Mouse (Mus musculus) forebrain, embryonic 13.5 days (tissue): ENCODE results near the gene Hspg2. TPM values are rescaled to one million over a fixed set of nuclear protein-coding genes. Genes with fewer than 3 reads are reported as not detected.

ENCODE experiments used
- ATAC-seq: fragments of 200-750 bp; cut with Nextera tagmentation; 2 replicates; pipeline ENCODE4 v1.8.0; 2017
- H3K27ac ChIP-seq: fragments of 300-500 bp; sonication (generic); 2 replicates; pipeline ENCODE4 v1.5.1; 2015; ENCODE audit warnings: inconsistent platforms, mild to moderate bottlenecking, moderate library complexity
- H3K27me3 ChIP-seq: fragments of 300-500 bp; sonication (generic); 2 replicates; pipeline ENCODE4 v1.6.1; 2015; ENCODE audit warnings: mild to moderate bottlenecking, inconsistent platforms
- H3K36me3 ChIP-seq: fragments of 300-500 bp; sonication (generic); 2 replicates; pipeline ENCODE4 v1.6.1; 2015; ENCODE audit warnings: mild to moderate bottlenecking, inconsistent platforms; ENCODE audit not compliant: poor library complexity, severe bottlenecking
- H3K4me1 ChIP-seq: fragments of 300-500 bp; sonication (generic); 2 replicates; pipeline ENCODE4 v1.6.1; 2015; ENCODE audit warnings: inconsistent platforms
- H3K4me2 ChIP-seq: fragments of 300-500 bp; sonication (generic); 2 replicates; pipeline ENCODE4 v1.6.1; 2015; ENCODE audit warnings: inconsistent platforms, mild to moderate bottlenecking, moderate library complexity
- H3K4me3 ChIP-seq: fragments of 300-500 bp; sonication (generic); 2 replicates; pipeline ENCODE4 v1.5.1; 2015; ENCODE audit warnings: mild to moderate bottlenecking, inconsistent platforms
- H3K9ac ChIP-seq: fragments of 300-500 bp; sonication (generic); 2 replicates; pipeline ENCODE4 v1.6.1; 2015; ENCODE audit warnings: mild to moderate bottlenecking, inconsistent platforms
- H3K9me3 ChIP-seq: fragments of 300-500 bp; sonication (generic); replicated peaks from 2 replicates; pipeline ENCODE4 v1.6.1; 2016; ENCODE audit warnings: inconsistent platforms
- WGBS: fragments of 180-500 bp; shearing (Covaris S2); methylation state at CpG from one replicate; pipeline ENCODE4 v1.1.7; 2015; 5-methylcytosine and 5-hydroxymethylcytosine counted together
- polyA plus RNA-seq: library from polyadenylated mRNA; unstranded; fragments of >200 nt; fragmentation: Nextera tagmentation; extraction: Ambion mirVana; gene quantifications from 2 replicates; pipeline ENCODE4 v1.2.1, GENCODE M21; 2015

The Hspg2 gene
- polyA plus RNA-seq, 1 experiment from 2014 or later = 4.8 TPM

DNA sequence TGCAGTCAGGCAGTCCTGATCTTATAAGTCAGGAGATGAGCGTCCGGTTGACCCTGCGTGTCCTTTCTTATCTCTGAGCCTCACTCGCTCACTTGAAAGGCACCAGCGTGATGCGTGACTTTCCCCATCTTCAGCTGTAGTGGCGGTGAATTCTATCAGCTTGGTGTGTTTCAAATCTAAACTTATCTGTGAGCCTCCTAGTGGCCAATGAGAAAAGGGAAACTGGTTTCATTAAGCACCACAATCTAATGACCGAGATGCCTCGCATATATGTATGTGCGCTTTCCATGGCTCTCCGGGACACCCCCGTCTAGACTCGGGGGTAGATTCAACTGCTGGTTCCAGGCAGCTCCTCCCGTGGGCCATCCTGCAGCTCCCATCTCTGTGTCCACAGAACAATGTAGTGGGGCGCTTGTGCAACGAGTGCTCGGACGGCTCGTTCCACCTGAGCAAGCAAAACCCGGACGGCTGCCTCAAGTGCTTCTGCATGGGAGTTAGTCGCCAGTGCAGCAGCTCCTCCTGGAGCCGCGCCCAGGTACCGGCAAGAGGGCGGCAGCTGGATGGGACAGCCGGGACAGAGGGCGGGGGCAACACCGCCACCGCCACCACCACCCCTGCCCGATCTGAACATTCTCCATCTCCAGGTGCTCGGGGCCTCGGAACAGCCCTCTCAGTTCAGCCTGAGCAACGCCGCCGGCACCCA is 49.6 kb downstream of the Hspg2 start:
- no peaks in the 10 kb centered on the region for H3K4me1 ChIP-seq
- H3K27me3 ChIP-seq = no peaks in the 10 kb centered on the region
- H3K9ac ChIP-seq = no peak overlapping the region
- H3K4me3 ChIP-seq = no peak overlapping the region
- H3K36me3 ChIP-seq = peaks cover 32% of the 10 kb centered on the region
- WGBS = 90% methylated on average over 36 of the region's 36 CpGs
- H3K4me2 ChIP-seq = no peak overlapping the region
- no peaks in the 10 kb centered on the region for H3K9me3 ChIP-seq
- H3K27ac ChIP-seq = no peak overlapping the region
- no peak for ATAC-seq

DNA sequence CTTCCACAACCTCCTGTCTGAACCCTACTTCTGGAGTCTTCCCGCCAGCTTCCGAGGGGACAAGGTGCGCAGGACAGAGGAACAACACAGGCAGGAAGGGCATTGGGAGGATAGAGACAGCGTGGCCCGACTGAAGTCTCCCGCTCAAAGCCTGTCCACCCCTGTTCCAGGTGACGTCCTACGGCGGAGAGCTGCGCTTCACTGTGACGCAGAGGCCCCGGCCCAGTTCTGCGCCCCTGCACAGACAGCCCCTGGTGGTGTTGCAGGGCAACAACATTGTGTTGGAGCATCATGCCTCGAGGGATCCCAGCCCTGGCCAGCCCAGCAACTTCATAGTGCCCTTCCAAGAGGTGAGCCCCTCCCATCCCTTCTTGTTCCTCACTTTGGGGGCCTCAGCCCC is 50.2 kb downstream of the Hspg2 start:
- H3K9ac ChIP-seq = no peak overlapping the region
- no peak overlapping the region for H3K27ac ChIP-seq
- no peaks in the 10 kb centered on the region for H3K4me1 ChIP-seq
- no peak overlapping the region for H3K4me2 ChIP-seq
- no peak overlapping the region for H3K4me3 ChIP-seq
- H3K36me3 ChIP-seq = peaks cover 39% of the 10 kb centered on the region
- H3K9me3 ChIP-seq = no peaks in the 10 kb centered on the region
- 91% methylated on average over 14 of the region's 14 CpGs for WGBS
- ATAC-seq = no peak
- H3K27me3 ChIP-seq = no peaks in the 10 kb centered on the region

DNA sequence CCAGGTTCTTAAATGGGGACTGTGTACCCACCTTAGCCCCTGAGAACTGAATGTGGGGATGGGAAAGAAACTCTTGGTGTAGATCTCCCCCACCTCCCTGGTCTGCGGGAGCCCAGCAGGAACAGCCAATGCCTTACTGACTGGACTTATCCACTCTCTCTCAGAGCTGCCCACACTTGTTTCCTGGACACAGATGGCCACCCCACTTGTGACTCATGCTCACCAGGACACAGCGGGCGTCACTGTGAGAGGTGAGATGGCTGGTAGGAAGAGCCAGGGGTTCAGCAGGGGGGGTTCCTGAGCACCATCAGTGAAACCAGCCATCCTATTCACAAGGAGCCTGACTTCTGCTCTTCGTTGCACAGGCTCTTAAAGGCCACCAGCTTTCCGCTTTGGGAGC is 51.8 kb downstream of the Hspg2 start:
- Histone ChIP-seq H3K27me3 (no peaks in the 10 kb centered on the region), H3K4me1 (no peaks in the 10 kb centered on the region), H3K36me3 (peaks cover 42% of the 10 kb centered on the region), H3K27ac (no peak overlapping the region), H3K9ac (no peak overlapping the region), H3K4me3 (no peak overlapping the region), H3K4me2 (no peak overlapping the region), H3K9me3 (no peaks in the 10 kb centered on the region)
- no peak for ATAC-seq
- WGBS = 85% methylated on average over 5 of the region's 5 CpGs

DNA sequence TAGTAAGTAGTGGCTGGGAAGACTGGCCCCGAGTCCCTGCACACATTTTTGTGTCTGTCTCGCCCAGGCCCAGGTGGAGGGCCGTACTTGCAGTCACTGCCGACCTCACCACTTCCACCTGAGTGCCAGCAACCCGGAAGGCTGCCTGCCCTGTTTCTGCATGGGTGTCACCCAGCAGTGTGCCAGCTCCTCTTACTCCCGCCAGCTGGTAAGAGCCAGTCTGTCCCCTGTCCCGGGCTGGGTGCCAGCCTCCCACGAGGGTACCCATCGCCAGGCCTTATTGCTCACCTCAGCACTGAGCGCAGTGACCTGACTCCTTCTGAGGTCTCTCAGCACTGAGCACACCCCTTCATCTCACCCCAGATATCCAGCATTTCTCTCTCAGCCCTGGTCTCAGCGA is 53.4 kb downstream of the Hspg2 start:
- Histone ChIP-seq H3K27ac (no peak overlapping the region), H3K9ac (no peak overlapping the region), H3K4me3 (no peak overlapping the region), H3K36me3 (peaks cover 43% of the 10 kb centered on the region), H3K4me2 (no peak overlapping the region), H3K27me3 (no peaks in the 10 kb centered on the region), H3K4me1 (no peaks in the 10 kb centered on the region), H3K9me3 (no peaks in the 10 kb centered on the region)
- WGBS = 91% methylated on average over 11 of the region's 11 CpGs
- no peak for ATAC-seq

DNA sequence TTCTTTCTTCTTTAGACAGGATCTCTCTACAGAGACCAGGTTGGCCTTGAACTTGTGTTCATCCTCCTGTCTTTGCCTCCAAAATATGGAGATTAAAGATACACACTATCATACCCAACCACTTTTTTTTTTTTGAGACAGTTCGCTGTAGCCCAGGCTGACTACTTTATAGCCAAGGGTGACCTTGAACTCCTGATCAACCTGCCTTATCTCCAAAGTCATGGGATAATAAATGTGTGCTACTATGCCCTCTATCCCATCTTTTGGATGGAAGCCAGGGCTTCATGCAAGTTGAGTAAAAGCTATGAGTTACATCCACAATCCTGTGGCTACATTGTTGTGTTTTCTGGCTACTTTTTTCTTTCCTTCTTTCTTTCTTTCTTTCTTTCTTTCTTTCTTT is 56.9 kb downstream of the Hspg2 start:
- no peaks in the 10 kb centered on the region for H3K9me3 ChIP-seq
- H3K9ac ChIP-seq = no peak overlapping the region
- 89% methylated on average over 1 of the region's 1 CpGs for WGBS
- H3K4me2 ChIP-seq = no peak overlapping the region
- no peak overlapping the region for H3K4me3 ChIP-seq
- H3K27me3 ChIP-seq = no peaks in the 10 kb centered on the region
- peaks cover 33% of the 10 kb centered on the region for H3K36me3 ChIP-seq
- H3K27ac ChIP-seq = no peak overlapping the region
- ATAC-seq = no peak
- H3K4me1 ChIP-seq = peaks cover 6% of the 10 kb centered on the region; the same call in 1 of the 2 replicates

DNA sequence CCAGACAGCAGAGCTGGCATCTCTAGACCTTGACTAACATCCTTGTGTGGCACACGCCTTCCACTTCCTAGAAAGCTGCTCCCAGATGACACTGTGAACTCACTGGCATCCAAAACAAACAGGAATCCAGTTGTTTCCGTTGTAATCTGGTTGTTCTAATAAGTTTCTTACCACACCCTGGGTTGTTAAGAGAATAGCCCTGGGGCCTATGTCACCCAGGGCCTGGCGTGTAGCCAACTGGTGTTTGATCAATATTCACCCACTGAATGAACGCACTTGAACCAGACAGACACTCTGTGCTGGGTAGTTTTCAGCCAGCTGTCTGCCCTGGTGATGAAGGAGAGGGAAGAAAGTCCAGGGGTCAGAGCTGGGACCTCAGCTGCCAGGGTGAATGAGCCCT is 58.8 kb downstream of the Hspg2 start:
- Histone ChIP-seq H3K27ac (no peak overlapping the region), H3K36me3 (peaks cover 31% of the 10 kb centered on the region), H3K9me3 (no peaks in the 10 kb centered on the region), H3K9ac (no peak overlapping the region), H3K4me2 (no peak overlapping the region), H3K4me3 (no peak overlapping the region), H3K27me3 (no peaks in the 10 kb centered on the region), H3K4me1 (peaks cover 6% of the 10 kb centered on the region; the same call in 1 of the 2 replicates)
- WGBS = 59% methylated on average over 4 of the region's 4 CpGs
- no peak for ATAC-seq

DNA sequence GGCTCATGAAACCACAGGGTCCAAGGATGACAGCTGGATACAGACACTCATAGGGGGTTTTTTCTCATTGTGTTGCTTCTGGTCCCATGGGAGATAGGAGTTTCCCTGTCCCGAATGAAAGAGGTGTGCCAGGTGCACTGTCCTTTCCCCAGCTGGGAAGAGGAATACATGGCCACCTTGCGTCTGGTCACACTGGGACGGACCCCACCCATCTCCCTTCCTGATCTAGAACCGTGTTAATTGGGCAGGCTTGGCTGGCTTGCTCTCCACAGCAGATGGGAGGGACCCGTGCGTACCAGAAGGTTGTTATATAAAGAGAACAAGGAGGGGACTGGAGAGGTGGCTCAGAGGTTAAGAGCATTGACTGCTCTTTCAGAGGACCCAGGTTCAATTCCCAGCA is 59.3 kb downstream of the Hspg2 start:
- WGBS = 86% methylated on average over 6 of the region's 6 CpGs
- Histone ChIP-seq H3K27ac (no peak overlapping the region), H3K4me1 (peaks cover 6% of the 10 kb centered on the region; the same call in 1 of the 2 replicates)

DNA sequence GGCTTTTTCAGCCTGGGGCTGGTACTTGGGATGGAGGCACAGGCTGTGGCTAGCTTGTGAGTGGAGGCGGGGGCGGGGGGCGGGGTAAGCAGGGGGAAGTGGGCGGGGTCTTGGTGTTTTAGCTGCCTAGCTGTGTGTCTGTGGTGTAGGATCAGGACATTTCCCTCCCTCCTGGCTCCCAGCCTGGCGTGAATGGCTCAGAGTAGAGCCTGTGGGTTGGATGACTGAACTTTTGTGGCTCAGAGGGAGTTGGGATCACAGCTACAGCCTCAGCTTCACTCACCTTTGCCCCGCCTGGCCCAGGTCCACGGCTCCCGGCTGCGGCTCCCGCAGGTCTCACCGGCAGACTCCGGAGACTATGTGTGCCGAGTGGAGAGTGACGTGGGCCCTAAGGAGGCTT is 71.8 kb downstream of the Hspg2 start:
- H3K9me3 ChIP-seq = no peaks in the 10 kb centered on the region
- H3K27me3 ChIP-seq = no peaks in the 10 kb centered on the region
- H3K36me3 ChIP-seq = peaks cover 34% of the 10 kb centered on the region; the same call in 1 of the 2 replicates
- H3K4me2 ChIP-seq = no peak overlapping the region
- 64% methylated on average over 14 of the region's 14 CpGs for whole genome bisulfite sequencing
- H3K4me1 ChIP-seq = no peaks in the 10 kb centered on the region
- no peak overlapping the region for H3K4me3 ChIP-seq
- no peak overlapping the region for H3K9ac ChIP-seq
- H3K27ac ChIP-seq = no peak overlapping the region
- no peak for ATAC-seq

More for the DNA sequence above, 59.3 kb downstream of the Hspg2 start:
- ATAC-seq = no peak
- no peak overlapping the region for H3K4me2 ChIP-seq
- no peak overlapping the region for H3K9ac ChIP-seq
- peaks cover 26% of the 10 kb centered on the region for H3K36me3 ChIP-seq
- no peak overlapping the region for H3K4me3 ChIP-seq
- H3K27me3 ChIP-seq = no peaks in the 10 kb centered on the region
- no peaks in the 10 kb centered on the region for H3K9me3 ChIP-seq

DNA sequence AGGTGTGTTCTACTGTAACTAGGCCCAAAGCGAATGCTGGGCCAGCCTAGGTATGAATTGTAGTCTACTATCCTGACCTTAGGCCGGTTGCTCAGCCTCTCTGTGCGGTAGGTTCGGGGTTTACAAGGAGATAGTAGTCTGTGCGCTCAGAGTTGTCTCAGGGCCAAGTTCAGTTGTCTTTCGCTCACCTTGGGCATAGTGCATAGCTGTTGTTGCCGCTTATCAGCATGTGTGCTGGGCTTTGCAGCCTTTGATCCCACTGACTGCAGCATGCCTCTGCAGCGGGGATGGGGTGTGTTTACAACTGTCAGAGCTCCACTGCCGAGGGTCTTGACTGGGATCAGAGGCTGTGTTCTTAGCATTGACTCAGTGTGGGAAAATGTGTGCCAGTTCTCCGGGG is 74.4 kb downstream of the Hspg2 start:
- H3K36me3 ChIP-seq = peaks cover 40% of the 10 kb centered on the region; the same call in 1 of the 2 replicates
- no peak for ATAC-seq
- H3K9me3 ChIP-seq = no peaks in the 10 kb centered on the region
- no peak overlapping the region for H3K4me2 ChIP-seq
- no peak overlapping the region for H3K27ac ChIP-seq
- H3K4me1 ChIP-seq = no peaks in the 10 kb centered on the region
- 95% methylated on average over 10 of the region's 10 CpGs for WGBS
- H3K4me3 ChIP-seq = no peak overlapping the region
- H3K9ac ChIP-seq = no peak overlapping the region
- no peaks in the 10 kb centered on the region for H3K27me3 ChIP-seq

DNA sequence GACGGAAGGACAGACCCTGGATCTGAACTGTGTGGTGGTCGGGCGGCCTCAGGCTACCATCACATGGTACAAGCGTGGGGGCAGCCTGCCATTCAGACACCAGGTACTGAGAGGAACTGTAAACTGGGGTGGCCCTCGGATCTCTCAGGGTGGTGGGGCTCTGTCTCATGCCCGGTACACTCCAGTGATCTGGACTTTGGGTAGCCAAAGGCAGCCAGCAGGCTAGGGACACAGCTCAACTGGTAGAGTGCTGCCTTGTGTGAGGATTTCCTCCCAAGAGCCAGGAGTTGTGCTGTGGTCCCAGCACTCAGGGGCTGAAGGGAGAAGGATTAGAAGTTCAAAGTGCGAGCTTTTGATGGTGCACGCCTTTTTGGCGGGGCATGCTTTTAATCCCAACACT is 77.0 kb downstream of the Hspg2 start:
- peaks cover 39% of the 10 kb centered on the region; the same call in 1 of the 2 replicates for H3K36me3 ChIP-seq
- H3K4me2 ChIP-seq = no peak overlapping the region
- no peak overlapping the region for H3K9ac ChIP-seq
- no peak overlapping the region for H3K4me3 ChIP-seq
- H3K4me1 ChIP-seq = no peaks in the 10 kb centered on the region
- no peaks in the 10 kb centered on the region for H3K9me3 ChIP-seq
- no peak for ATAC-seq
- no peak overlapping the region for H3K27ac ChIP-seq
- H3K27me3 ChIP-seq = no peaks in the 10 kb centered on the region
- WGBS = 93% methylated on average over 9 of the region's 9 CpGs

DNA sequence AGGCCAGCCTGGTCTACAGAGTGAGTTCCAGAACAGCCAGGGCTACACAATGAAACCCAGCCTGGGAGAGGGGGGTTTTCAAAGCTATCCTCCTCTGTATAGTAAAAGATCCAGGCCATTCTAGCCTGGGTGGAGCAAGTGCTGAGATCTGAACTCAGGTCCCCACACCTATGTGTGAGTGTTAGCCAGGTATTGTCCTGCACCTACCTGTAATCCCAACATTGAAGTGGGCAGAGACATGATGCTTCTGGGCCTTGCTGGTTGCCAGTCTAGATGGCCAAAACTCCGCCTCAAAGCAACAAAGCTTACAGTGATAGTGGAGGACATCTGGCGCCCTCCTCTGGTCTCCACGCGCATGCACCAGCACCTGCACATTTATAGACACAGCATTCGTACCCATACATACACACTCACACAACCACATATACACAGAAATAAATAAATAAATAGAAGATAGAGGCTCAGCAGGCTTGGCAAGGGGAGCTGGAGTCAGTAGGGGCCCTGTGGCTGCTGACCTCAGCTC is 77.5 kb downstream of the Hspg2 start:
- Histone ChIP-seq H3K36me3 (peaks cover 39% of the 10 kb centered on the region; the same call in 1 of the 2 replicates), H3K4me2 (no peak overlapping the region), H3K27me3 (no peaks in the 10 kb centered on the region), H3K4me1 (no peaks in the 10 kb centered on the region), H3K4me3 (no peak overlapping the region), H3K27ac (no peak overlapping the region), H3K9ac (no peak overlapping the region), H3K9me3 (no peaks in the 10 kb centered on the region)
- 65% methylated on average over 5 of the region's 5 CpGs for WGBS
- ATAC-seq = no peak

DNA sequence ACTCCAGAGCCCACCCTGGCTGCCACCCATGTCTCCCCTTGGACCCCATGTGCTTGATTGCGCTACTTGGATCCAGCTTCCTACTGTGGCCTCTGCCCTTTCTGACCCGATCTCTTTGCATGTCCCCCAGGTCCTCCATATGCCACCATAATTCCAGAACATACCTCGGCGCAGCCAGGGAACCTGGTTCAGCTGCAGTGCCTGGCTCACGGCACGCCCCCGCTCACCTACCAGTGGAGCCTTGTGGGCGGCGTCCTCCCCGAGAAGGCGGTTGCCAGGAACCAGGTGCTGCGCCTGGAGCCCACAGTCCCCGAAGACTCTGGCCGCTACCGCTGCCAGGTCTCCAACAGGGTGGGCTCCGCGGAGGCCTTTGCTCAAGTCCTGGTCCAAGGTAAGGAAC is 84.9 kb downstream of the Hspg2 start:
- Histone ChIP-seq H3K4me2 (no peak overlapping the region), H3K27ac (no peak overlapping the region), H3K36me3 (peaks cover 45% of the 10 kb centered on the region), H3K27me3 (no peaks in the 10 kb centered on the region), H3K4me1 (no peaks in the 10 kb centered on the region), H3K9me3 (no peaks in the 10 kb centered on the region), H3K4me3 (no peak overlapping the region), H3K9ac (no peak overlapping the region)
- ATAC-seq = no peak
- WGBS = 95% methylated on average over 17 of the region's 17 CpGs
